Mouse (Mus musculus): ENCODE results near the gene Tulp2.
A peak's percentile ranks its signal among the peaks of the same experiment; 100 is the strongest.
"Not testable (repeated sequence)": the region's sequence is repeated elsewhere in the genome, so short reads cannot be mapped to it uniquely, and the experiment has no call there.

Tulp2 gene

DNA sequence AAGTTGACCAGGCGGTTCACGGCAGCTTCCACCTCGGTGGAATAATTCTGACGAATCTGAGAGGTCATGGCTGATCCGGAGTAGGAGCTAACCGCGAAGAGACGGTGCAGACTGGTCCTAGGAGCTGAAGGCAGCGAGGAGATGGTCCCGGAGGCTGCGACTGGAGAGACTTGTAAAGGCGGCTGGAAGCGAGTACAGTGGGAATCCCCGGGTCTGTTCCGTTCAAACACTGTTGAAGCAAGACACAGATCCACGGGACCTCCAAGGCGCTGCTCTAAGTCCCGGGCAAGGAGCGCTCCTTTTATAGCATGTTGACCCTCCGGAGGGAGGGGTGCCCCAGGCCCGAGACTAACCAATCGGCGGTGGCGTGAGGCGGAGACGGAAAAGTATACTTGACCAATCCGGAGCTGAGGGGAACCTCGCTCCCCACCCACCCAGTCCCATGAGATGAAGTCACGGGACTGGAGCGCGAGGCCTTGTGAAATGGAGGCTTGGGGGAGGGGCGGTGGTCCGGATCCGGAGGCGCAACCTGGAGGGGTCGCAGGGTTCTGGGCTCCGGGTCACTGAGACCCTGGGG lies 22.0 kb upstream of the Tulp2 start, which contains the start of gene Ftl1:
Gene Ftl1 (minus strand): TSS at position 321 of the 577 bp plus-strand sequence.
- peak; percentile 46 for DNase-seq (ENCODE audit: extremely low read depth, low read depth, low spot score)

GRCm38 (mm10) chr7:45460377-45460776 lies 21.3 kb upstream of the Tulp2 start:
- DNase-seq (ENCODE audit: extremely low read depth, low read depth, low spot score) = no peak

GRCm38 (mm10) chr7:45460860-45461314 lies 20.8 kb upstream of the Tulp2 start:
- DNase-seq (ENCODE audit: extremely low read depth, low read depth, low spot score) = no peak

DNA sequence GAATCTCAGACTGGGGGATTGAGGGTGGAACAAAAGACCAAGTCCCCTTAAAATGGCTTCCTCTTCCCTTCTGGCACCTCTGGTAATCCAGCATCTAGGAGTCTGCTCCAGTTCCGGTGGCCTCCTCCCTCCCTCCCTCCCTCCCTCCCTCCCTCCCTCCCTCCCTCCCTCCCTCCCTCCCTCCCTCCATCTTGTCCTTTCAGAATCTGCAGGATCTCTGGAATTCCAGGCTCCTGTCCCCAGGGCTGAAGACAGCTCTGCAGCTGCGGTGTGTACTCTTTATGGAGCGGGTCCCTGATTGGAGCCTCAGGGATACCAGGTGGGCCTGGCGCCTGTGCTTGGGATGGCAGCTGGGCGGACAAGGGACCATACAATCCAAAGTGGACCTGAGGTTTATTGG lies 20.4 kb upstream of the Tulp2 start:
- DNase-seq (ENCODE audit: extremely low read depth, low read depth, low spot score) = no peak

DNA sequence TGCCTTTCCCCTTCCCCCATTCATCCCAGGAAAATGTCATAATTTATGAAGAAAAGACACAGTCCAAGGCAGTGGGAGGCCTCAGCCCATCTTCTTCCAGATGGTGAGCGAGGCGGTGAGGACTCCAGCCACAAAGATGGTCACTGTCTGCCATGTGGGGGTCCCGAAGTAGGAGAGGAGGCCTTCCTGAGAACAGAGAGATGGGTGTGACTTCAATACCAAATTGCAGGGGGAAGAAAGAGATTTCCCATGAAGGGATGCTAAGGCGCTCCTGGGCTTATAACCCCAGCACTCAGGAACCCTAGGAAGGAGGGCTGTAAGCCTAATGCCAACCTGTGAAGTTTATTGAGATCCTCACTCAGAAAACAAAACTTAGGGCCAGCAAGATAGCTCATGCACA lies 19.9 kb upstream of the Tulp2 start:
- DNase-seq (ENCODE audit: extremely low read depth, low read depth, low spot score) = no peak

DNA sequence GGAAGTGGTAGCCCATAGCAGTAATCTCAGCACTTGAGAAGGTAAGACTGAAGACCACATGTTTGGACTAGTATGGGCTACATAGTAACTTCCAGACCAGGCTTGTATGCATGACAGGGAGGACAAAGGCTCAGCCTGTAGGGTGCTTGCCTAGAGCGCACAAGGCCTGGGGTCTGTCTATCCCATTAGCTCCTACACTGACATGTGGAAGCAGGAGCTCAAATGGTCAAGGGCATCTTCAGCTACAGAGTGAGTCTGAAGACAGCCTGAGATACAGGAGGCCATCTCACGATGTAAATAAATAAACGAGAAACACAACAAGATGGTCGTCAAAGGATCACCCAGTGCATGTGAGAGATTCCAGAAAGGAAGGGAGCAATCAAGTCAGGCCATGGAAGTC lies 19.4 kb upstream of the Tulp2 start:
- DNase-seq (ENCODE audit: extremely low read depth, low read depth, low spot score) = no peak

GRCm38 (mm10) chr7:45462868-45463267 lies 18.8 kb upstream of the Tulp2 start:
- not testable (repeated sequence) for DNase-seq (ENCODE audit: extremely low read depth, low read depth, low spot score)

- DNase-seq (ENCODE audit: extremely low read depth, low read depth, low spot score) = no peak
Observed at GRCm38 (mm10) chr7:45463987-45464778, 17.5 kb upstream of the Tulp2 start.

GRCm38 (mm10) chr7:45465112-45465511 lies 16.6 kb upstream of the Tulp2 start:
- no peak for DNase-seq (ENCODE audit: extremely low read depth, low read depth, low spot score)

DNA sequence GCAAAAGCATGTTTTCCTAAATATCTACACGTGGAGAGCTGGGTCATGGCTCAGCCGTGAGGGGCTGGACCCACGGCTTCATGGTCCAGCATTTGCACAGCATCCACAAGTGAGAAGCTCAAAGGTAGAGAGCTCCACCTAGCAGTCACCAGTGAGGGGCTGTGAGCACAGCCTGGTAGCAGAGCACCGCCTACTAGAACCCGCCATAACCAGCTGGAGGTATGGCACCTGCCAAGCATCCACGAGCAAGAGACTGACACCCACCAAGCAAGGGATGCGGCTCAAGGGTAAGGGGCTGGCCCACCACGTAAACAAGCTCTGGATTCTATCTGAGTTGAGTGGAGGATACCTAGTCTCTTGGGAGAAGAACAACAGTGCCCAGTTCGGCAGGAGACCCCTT lies 16.1 kb upstream of the Tulp2 start:
- DNase-seq (ENCODE audit: extremely low read depth, low read depth, low spot score) = no peak

DNA sequence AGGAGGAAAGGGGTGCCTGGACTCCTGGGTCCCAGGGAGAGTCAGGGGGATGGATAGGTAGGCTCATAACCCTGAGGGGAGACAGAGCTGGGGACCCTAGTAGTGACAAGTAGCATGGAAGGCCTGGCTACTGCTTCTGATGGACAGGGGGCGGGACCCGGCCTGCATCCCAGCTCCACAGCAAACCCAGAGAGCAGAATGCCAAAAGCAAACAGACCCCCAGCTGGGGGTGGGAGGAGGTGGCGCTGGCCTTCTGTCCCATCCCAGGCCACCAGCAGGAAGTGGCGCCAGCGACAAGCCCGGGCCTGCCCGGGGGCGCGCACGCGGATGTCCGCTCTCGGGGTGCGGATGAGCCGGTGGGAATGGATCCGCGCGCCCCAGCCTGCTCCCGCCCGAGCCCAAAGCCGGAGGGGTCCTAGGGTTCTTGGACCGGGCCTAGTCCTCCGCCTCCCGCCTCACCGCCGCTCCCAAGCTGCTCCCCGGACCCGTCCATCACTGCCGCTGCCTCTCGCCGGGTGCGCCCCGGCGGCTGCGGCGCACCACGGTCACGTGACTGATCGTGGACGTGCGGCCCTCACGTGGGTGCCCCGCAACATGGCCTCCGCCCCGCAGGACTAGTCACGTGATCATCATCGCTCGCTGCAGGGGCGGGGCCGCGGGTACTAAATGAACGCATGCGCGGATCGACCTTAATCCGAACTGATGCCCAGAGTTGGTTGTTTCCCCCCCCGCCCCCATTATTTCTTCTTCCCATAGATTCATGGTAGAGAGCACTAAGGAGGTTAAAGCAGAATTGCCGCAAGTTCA lies 15.2 kb upstream of the Tulp2 start, which contains the start of gene Bax:
Gene Bax (minus strand): TSS at position 616 of the 807 bp plus-strand sequence.
- no peak for DNase-seq (ENCODE audit: extremely low read depth, low read depth, low spot score)

- no peak for DNase-seq (ENCODE audit: extremely low read depth, low read depth, low spot score)
Observed at GRCm38 (mm10) chr7:45467090-45467670, 14.5 kb upstream of the Tulp2 start.

DNA sequence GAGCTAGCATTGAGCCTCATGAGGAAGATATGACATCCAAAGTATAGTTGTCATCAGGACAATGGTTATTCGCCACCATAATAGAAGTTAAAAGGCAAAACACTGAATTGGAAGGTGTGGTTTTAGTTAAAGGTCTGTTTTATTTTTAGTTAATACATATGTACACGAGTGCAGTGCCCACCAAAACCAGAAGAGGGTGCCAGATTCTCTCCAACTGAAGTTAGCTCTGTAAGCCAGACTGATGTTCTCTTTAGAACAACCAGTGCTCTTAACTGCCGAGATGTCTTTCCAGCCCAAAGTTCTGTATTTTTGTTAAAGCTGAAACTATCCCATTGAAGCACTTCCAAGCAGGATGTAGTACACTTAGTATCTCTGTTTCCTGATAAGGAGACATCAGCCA lies 10.8 kb upstream of the Tulp2 start:
- DNase-seq (ENCODE audit: extremely low read depth, low read depth, low spot score) = no peak

DNA sequence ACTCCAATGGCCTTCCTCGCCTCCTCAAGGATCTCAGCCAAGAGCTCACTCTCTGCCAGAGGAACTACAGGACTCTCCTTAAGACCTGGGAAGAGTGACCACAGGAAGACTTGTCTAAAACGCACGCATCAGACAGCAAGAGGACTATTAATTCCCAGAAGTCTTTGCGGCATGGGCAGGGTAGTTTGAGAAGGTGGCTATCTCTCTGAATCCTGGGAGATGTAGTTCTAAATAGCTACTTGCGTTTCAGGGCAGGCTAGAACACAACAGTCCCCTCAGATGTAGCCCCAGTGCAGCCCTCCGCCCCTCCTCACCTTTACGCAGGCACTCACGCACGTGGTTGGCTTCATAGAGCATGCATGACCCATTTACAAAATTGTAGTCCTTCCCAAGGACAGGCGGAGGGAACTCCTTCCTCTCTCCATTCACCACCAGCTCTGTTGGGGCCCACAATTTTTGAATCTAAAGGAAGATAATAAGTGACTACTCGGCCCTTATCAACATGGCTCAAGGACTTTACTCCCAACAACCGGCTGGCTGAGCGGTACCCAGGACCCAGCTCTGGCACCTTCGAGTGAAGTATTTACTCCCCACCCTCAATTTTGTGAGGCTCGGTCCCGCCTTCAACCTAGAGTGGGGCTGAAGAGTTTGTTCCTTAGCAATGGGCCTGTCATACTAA lies 6.2 kb upstream of the Tulp2 start:
- DNase-seq (ENCODE audit: extremely low read depth, low read depth, low spot score) = no peak

DNA sequence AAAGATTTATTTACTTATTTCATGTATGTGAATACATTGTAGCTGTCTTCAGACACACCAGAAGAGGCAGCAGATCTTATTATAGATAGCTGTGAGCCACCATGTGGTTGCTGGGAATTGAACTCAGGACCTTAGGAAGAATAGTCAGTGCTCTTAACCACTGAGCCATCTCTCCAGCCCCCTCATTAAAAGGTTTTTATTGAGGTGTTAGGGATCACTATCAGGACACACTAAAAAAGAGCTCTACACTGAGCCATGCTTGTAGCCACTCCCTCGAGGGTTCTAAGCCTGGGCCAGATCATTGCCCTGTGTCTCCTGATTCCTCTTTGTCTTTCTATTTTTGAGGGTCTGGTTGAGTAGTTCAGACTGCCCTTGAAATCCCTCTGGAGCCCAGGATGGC lies 5.2 kb upstream of the Tulp2 start:
- DNase-seq (ENCODE audit: extremely low read depth, low read depth, low spot score) = no peak

DNA sequence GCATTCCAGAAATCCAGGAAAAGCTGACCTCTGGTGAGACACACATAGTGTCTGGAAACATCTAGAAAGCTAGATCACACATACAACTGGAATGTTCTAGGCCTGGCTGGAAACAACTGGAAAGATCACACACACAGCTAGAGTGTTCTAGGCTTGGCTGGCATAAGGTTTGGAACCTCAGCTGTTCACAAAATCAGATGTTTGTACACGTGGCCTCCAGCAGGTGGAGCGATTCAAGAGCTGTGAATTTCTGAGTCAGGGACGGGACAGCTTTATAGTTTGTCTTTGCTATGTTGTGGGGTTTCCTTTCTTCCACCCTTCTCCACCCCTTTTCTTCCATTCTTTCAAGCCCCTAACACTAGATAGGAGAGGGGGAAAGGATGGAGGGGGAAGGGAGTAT lies 4.7 kb upstream of the Tulp2 start:
- no peak for DNase-seq (ENCODE audit: extremely low read depth, low read depth, low spot score)

- no peak for DNase-seq (ENCODE audit: extremely low read depth, low read depth, low spot score)
Observed at GRCm38 (mm10) chr7:45478774-45479173, 2.9 kb upstream of the Tulp2 start.

DNA sequence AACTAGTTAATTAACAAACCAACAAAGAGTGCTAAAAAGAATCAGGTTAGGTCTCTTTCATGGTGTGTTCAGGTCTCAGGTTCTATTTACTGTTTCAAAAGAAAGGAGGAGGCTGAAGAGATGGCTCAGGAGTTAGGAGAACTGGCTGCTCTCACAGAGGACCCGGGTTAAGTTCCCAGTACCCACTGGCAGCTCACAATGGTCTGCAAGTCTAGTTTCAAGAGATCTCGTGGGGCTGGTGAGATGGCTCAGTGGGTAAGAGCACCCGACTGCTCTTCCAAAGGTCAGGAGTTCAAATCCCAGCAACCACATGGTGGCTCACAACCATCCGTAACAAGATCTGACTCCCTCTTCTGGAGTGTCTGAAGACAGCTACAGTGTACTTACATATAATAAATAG lies 1.4 kb upstream of the Tulp2 start:
- not testable (repeated sequence) for DNase-seq (ENCODE audit: extremely low read depth, low read depth, low spot score)

DNA sequence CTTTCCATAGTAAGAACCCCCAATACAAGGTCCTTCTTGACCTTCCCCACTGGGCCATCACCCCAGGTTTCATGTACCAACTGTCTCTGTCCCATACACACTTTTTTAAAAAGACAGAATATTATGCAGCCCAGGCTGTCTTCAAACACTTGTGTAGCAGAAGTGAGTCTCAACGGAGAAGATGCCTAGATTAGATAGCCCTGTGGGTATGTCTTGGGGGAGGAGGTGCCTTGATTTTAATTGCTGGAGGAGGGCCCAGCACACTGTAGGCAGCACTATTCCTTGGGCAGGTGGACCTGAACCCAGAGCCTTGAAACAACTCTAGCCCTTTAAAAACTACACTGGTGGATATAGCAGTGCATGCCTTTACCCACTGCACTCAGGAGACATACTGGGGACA lies 489 bp downstream of the Tulp2 start:
- DNase-seq (ENCODE audit: extremely low read depth, low read depth, low spot score) = no peak

GRCm38 (mm10) chr7:45484985-45485384 lies 3.3 kb downstream of the Tulp2 start:
- DNase-seq (ENCODE audit: extremely low read depth, low read depth, low spot score) = not testable (repeated sequence)

GRCm38 (mm10) chr7:45486158-45486557 lies 4.5 kb downstream of the Tulp2 start:
- DNase-seq (ENCODE audit: extremely low read depth, low read depth, low spot score) = no peak

Measured in fat pad, adult 2 months (tissue).